Mouse (Mus musculus): ENCODE results near the gene Ern2. TPM values are rescaled to one million over a fixed set of nuclear protein-coding genes. Genes with fewer than 3 reads are reported as not detected.
A peak's percentile ranks its signal among the peaks of the same experiment; 100 is the strongest.

The Ern2 gene
- not detected for polyA plus RNA-seq (2021)

- CTCF ChIA-PET: no interaction called here
- in situ Hi-C loops (cut with MboI; ENCODE audit: low pct_unique_long_range_greater_than_20kb): no loop called here
- POLR2A ChIA-PET: no interaction called here
- DNase-seq (ENCODE audit: low read depth, low spot score) (no peak), ATAC-seq (no peak)
- H3K27me3 ChIP-seq: no peaks in the 10 kb centered on the region
- no peak for TF ChIP-seq CTCF (IDR thresholded peaks at IDR 0.05)
These were observed at the start of gene Ern2 for GRCm38 (mm10) chr7:122186043-122186442. TSS of gene Ern2 (minus strand) at chr7:122186207.

GRCm38 (mm10) chr7:122230866-122231265, 44.9 kb upstream of the Ern2 start:
- in situ Hi-C loops (cut with MboI; ENCODE audit: low pct_unique_long_range_greater_than_20kb): loop anchor here (25.0 kb wide), 1 partner anchor 681 kb away; no protein-coding TSS in a partner anchor
- no peak for ATAC-seq
- peaks cover 9% of the 10 kb centered on the region for H3K27me3 ChIP-seq
- POLR2A ChIA-PET: no interaction called here
- CTCF ChIA-PET: no interaction called here
- no peak for DNase-seq (ENCODE audit: low read depth, low spot score)
- TF ChIP-seq CTCF (IDR thresholded peaks at IDR 0.05): no peak

- no peak for TF ChIP-seq CTCF (IDR thresholded peaks at IDR 0.05)
- ATAC-seq (no peak), DNase-seq (ENCODE audit: low read depth, low spot score) (no peak)
- CTCF ChIA-PET: no interaction called here
- in situ Hi-C loops (cut with MboI; ENCODE audit: low pct_unique_long_range_greater_than_20kb): loop anchor here (25.0 kb wide), 1 partner anchor 682 kb away; no protein-coding TSS in a partner anchor
- H3K27me3 ChIP-seq: peaks cover 5% of the 10 kb centered on the region
- POLR2A ChIA-PET: no interaction called here
These were observed 43.9 kb upstream of the Ern2 start for GRCm38 (mm10) chr7:122229916-122230315.

- ATAC-seq (no peak), DNase-seq (ENCODE audit: low read depth, low spot score) (no peak)
- no peak for TF ChIP-seq CTCF (IDR thresholded peaks at IDR 0.05)
- POLR2A ChIA-PET: no interaction called here
- peaks cover 4% of the 10 kb centered on the region for H3K27me3 ChIP-seq
- in situ Hi-C loops (cut with MboI; ENCODE audit: low pct_unique_long_range_greater_than_20kb): loop anchor here (25.0 kb wide), 1 partner anchor 683 kb away; no protein-coding TSS in a partner anchor
- CTCF ChIA-PET: interaction anchor here (1.6 kb wide), 1 partner anchor 32 kb away, joined by 4 read pairs; no protein-coding TSS in a partner anchor
These were observed 43.3 kb upstream of the Ern2 start for GRCm38 (mm10) chr7:122229306-122229705.

GRCm38 (mm10) chr7:122226744-122227143, 40.7 kb upstream of the Ern2 start:
- POLR2A ChIA-PET: no interaction called here
- in situ Hi-C loops (cut with MboI; ENCODE audit: low pct_unique_long_range_greater_than_20kb): loop anchor here (25.0 kb wide), 1 partner anchor 686 kb away; no protein-coding TSS in a partner anchor
- ATAC-seq: no peak

GRCm38 (mm10) chr7:122226020-122226742, 40.2 kb upstream of the Ern2 start:
- in situ Hi-C loops (cut with MboI; ENCODE audit: low pct_unique_long_range_greater_than_20kb): loop anchor here (25.0 kb wide), 1 partner anchor 686 kb away; no protein-coding TSS in a partner anchor
- ChIA-PET POLR2A (no interaction called here), CTCF (no interaction called here)
- H3K27me3 ChIP-seq: no peaks in the 10 kb centered on the region
- no peak for TF ChIP-seq CTCF (IDR thresholded peaks at IDR 0.05)
- ATAC-seq (no peak), DNase-seq (ENCODE audit: low read depth, low spot score) (no peak)

More at GRCm38 (mm10) chr7:122226744-122227143, 40.7 kb upstream of the Ern2 start:
- DNase-seq (ENCODE audit: low read depth, low spot score): no peak
- no peak for TF ChIP-seq CTCF (IDR thresholded peaks at IDR 0.05)
- CTCF ChIA-PET: no interaction called here
- peaks cover 2% of the 10 kb centered on the region for H3K27me3 ChIP-seq

- in situ Hi-C loops (cut with MboI; ENCODE audit: low pct_unique_long_range_greater_than_20kb): no loop called here
- ChIA-PET POLR2A (no interaction called here), CTCF (no interaction called here)
- peaks cover 4% of the 10 kb centered on the region for H3K27me3 ChIP-seq
- ATAC-seq (no peak), DNase-seq (ENCODE audit: low read depth, low spot score) (no peak)
- TF ChIP-seq CTCF (IDR thresholded peaks at IDR 0.05): no peak
These were observed 33.4 kb upstream of the Ern2 start, which contains the start of gene Chp2 for GRCm38 (mm10) chr7:122219315-122219801. TSS of gene Chp2 (plus strand) at chr7:122219496.

GRCm38 (mm10) chr7:122208276-122209021, 22.4 kb upstream of the Ern2 start:
- DNase-seq (ENCODE audit: low read depth, low spot score): no peak
- CTCF ChIA-PET: interaction anchor here (1.1 to 1.2 kb wide), 2 partner anchors 11 to 21 kb away, joined by 3 to 4 read pairs; no protein-coding TSS in a partner anchor
- TF ChIP-seq CTCF (IDR thresholded peaks at IDR 0.05): no peak
- no peak for ATAC-seq
- H3K27me3 ChIP-seq: peaks cover 15% of the 10 kb centered on the region
- POLR2A ChIA-PET: interaction anchor here (0.5 kb wide), 1 partner anchor 460 kb away, joined by 4 read pairs; no protein-coding TSS in a partner anchor
- in situ Hi-C loops (cut with MboI; ENCODE audit: low pct_unique_long_range_greater_than_20kb): no loop called here

- TF ChIP-seq CTCF (IDR thresholded peaks at IDR 0.05): no peak
- in situ Hi-C loops (cut with MboI; ENCODE audit: low pct_unique_long_range_greater_than_20kb): no loop called here
- ChIA-PET CTCF (no interaction called here), POLR2A (no interaction called here)
- DNase-seq (ENCODE audit: low read depth, low spot score) (no peak), ATAC-seq (no peak)
- H3K27me3 ChIP-seq: peaks cover 26% of the 10 kb centered on the region
These were observed 20.1 kb upstream of the Ern2 start for GRCm38 (mm10) chr7:122206121-122206520.

- no peak for DNase-seq (ENCODE audit: low read depth, low spot score)
- TF ChIP-seq CTCF (IDR thresholded peaks at IDR 0.05): no peak
- in situ Hi-C loops (cut with MboI; ENCODE audit: low pct_unique_long_range_greater_than_20kb): no loop called here
- ChIA-PET CTCF (no interaction called here), POLR2A (no interaction called here)
- H3K27me3 ChIP-seq: peaks cover 19% of the 10 kb centered on the region
- ATAC-seq: no peak
These were observed 17.9 kb upstream of the Ern2 start for GRCm38 (mm10) chr7:122203936-122204335.

GRCm38 (mm10) chr7:122199296-122199695, 13.3 kb upstream of the Ern2 start:
- CTCF ChIA-PET: interaction anchor here (0.6 to 1.5 kb wide), 3 partner anchors 15 to 243 kb away, joined by 3 read pairs; no protein-coding TSS in a partner anchor
- in situ Hi-C loops (cut with MboI; ENCODE audit: low pct_unique_long_range_greater_than_20kb): no loop called here
- TF ChIP-seq CTCF (IDR thresholded peaks at IDR 0.05): peak; percentile 65
- peaks cover 11% of the 10 kb centered on the region for H3K27me3 ChIP-seq
- no peak for DNase-seq (ENCODE audit: low read depth, low spot score)
- peak; percentile 44 for ATAC-seq
- POLR2A ChIA-PET: no interaction called here
